Mouse (Mus musculus): ENCODE measurements around the gene Mtr. TPM values are rescaled to one million over a fixed set of nuclear protein-coding genes. Genes with fewer than 3 reads are reported as not detected.

The Mtr gene
- polyA plus RNA-seq, 1 experiment from 2014 or later, result 7.6 TPM

GRCm38 (mm10) chr13:12214922-12215321 lies 43.0 kb downstream of the Mtr start:
- Histone ChIP-seq H3K9ac (ENCODE audit: low read depth, low read length) (no peak overlapping the region), H3K4me2 (ENCODE audit: low read depth, low read length) (no peak overlapping the region), H3K36me3 (ENCODE audit: control insufficient read depth, insufficient read depth) (peaks cover 8% of the 10 kb centered on the region), H3K4me1 (ENCODE audit: control insufficient read depth, low read depth, low read length) (no peaks in the 10 kb centered on the region), H3K4me3 (ENCODE audit: low read depth, low read length) (no peak overlapping the region), H3K9me3 (replicated peaks; ENCODE audit: control insufficient read depth, low read length) (no peaks in the 10 kb centered on the region), H3K27ac (ENCODE audit: low read length) (no peak overlapping the region), H3K27me3 (ENCODE audit: control insufficient read depth, insufficient read depth, low read depth, low read length) (no peaks in the 10 kb centered on the region)
- 81% methylated on average over 5 of the region's 5 CpGs for WGBS (ENCODE audit: insufficient replicate concordance)
- ATAC-seq (ENCODE audit: low read depth), result no peak

GRCm38 (mm10) chr13:12211058-12211457 lies 46.9 kb downstream of the Mtr start:
- no peak overlapping the region for H3K27ac ChIP-seq (ENCODE audit: low read length)
- H3K4me1 ChIP-seq (ENCODE audit: control insufficient read depth, low read depth, low read length), result no peaks in the 10 kb centered on the region
- H3K36me3 ChIP-seq (ENCODE audit: control insufficient read depth, insufficient read depth), result peaks cover 13% of the 10 kb centered on the region
- 62% methylated on average over 2 of the region's 2 CpGs for WGBS (ENCODE audit: insufficient replicate concordance)
- no peak overlapping the region for H3K4me3 ChIP-seq (ENCODE audit: low read depth, low read length)
- ATAC-seq (ENCODE audit: low read depth), result no peak
- no peak overlapping the region for H3K4me2 ChIP-seq (ENCODE audit: low read depth, low read length)
- no peaks in the 10 kb centered on the region for H3K27me3 ChIP-seq (ENCODE audit: control insufficient read depth, insufficient read depth, low read depth, low read length)
- no peaks in the 10 kb centered on the region for H3K9me3 ChIP-seq (replicated peaks; ENCODE audit: control insufficient read depth, low read length)
- no peak overlapping the region for H3K9ac ChIP-seq (ENCODE audit: low read depth, low read length)

GRCm38 (mm10) chr13:12210023-12210762 lies 47.7 kb downstream of the Mtr start:
- Histone ChIP-seq H3K27ac (ENCODE audit: low read length) (no peak overlapping the region), H3K4me1 (ENCODE audit: control insufficient read depth, low read depth, low read length) (no peaks in the 10 kb centered on the region), H3K4me3 (ENCODE audit: low read depth, low read length) (no peak overlapping the region), H3K9me3 (replicated peaks; ENCODE audit: control insufficient read depth, low read length) (no peaks in the 10 kb centered on the region), H3K4me2 (ENCODE audit: low read depth, low read length) (no peak overlapping the region), H3K36me3 (ENCODE audit: control insufficient read depth, insufficient read depth) (peaks cover 11% of the 10 kb centered on the region), H3K9ac (ENCODE audit: low read depth, low read length) (no peak overlapping the region), H3K27me3 (ENCODE audit: control insufficient read depth, insufficient read depth, low read depth, low read length) (no peaks in the 10 kb centered on the region)
- 65% methylated on average over 10 of the region's 10 CpGs for WGBS (ENCODE audit: insufficient replicate concordance)
- peak; percentile 32; the same call in 1 of the 2 replicates for ATAC-seq (ENCODE audit: low read depth)

- H3K27ac ChIP-seq (ENCODE audit: low read length), result no peak overlapping the region
- no peak overlapping the region for H3K4me2 ChIP-seq (ENCODE audit: low read depth, low read length)
- 72% methylated on average over 5 of the region's 5 CpGs for WGBS (ENCODE audit: insufficient replicate concordance)
- no peak overlapping the region for H3K9ac ChIP-seq (ENCODE audit: low read depth, low read length)
- H3K27me3 ChIP-seq (ENCODE audit: control insufficient read depth, insufficient read depth, low read depth, low read length), result no peaks in the 10 kb centered on the region
- peaks cover 12% of the 10 kb centered on the region for H3K36me3 ChIP-seq (ENCODE audit: control insufficient read depth, insufficient read depth)
- no peak for ATAC-seq (ENCODE audit: low read depth)
- H3K4me3 ChIP-seq (ENCODE audit: low read depth, low read length), result no peak overlapping the region
- H3K4me1 ChIP-seq (ENCODE audit: control insufficient read depth, low read depth, low read length), result no peaks in the 10 kb centered on the region
- H3K9me3 ChIP-seq (replicated peaks; ENCODE audit: control insufficient read depth, low read length), result no peaks in the 10 kb centered on the region
Observed at GRCm38 (mm10) chr13:12200372-12200771, 57.5 kb downstream of the Mtr start.

- ATAC-seq (ENCODE audit: low read depth), result no peak
- Histone ChIP-seq H3K27me3 (ENCODE audit: control insufficient read depth, insufficient read depth, low read depth, low read length) (no peaks in the 10 kb centered on the region), H3K27ac (ENCODE audit: low read length) (no peak overlapping the region), H3K4me1 (ENCODE audit: control insufficient read depth, low read depth, low read length) (no peaks in the 10 kb centered on the region), H3K9ac (ENCODE audit: low read depth, low read length) (no peak overlapping the region), H3K4me3 (ENCODE audit: low read depth, low read length) (no peak overlapping the region), H3K9me3 (replicated peaks; ENCODE audit: control insufficient read depth, low read length) (no peaks in the 10 kb centered on the region), H3K4me2 (ENCODE audit: low read depth, low read length) (no peak overlapping the region), H3K36me3 (ENCODE audit: control insufficient read depth, insufficient read depth) (peaks cover 15% of the 10 kb centered on the region)
- WGBS (ENCODE audit: insufficient replicate concordance), result 73% methylated on average over 2 of the region's 2 CpGs
Observed at GRCm38 (mm10) chr13:12198486-12198885, 59.4 kb downstream of the Mtr start.

GRCm38 (mm10) chr13:12196861-12197260 lies 61.1 kb downstream of the Mtr start:
- Histone ChIP-seq H3K27me3 (ENCODE audit: control insufficient read depth, insufficient read depth, low read depth, low read length) (no peaks in the 10 kb centered on the region), H3K36me3 (ENCODE audit: control insufficient read depth, insufficient read depth) (peaks cover 15% of the 10 kb centered on the region), H3K9ac (ENCODE audit: low read depth, low read length) (no peak overlapping the region), H3K4me3 (ENCODE audit: low read depth, low read length) (no peak overlapping the region), H3K27ac (ENCODE audit: low read length) (no peak overlapping the region), H3K4me2 (ENCODE audit: low read depth, low read length) (no peak overlapping the region), H3K4me1 (ENCODE audit: control insufficient read depth, low read depth, low read length) (no peaks in the 10 kb centered on the region), H3K9me3 (replicated peaks; ENCODE audit: control insufficient read depth, low read length) (no peaks in the 10 kb centered on the region)
- ATAC-seq (ENCODE audit: low read depth), result no peak
- 73% methylated on average over 4 of the region's 4 CpGs for WGBS (ENCODE audit: insufficient replicate concordance)

- no peaks in the 10 kb centered on the region for H3K27me3 ChIP-seq (ENCODE audit: control insufficient read depth, insufficient read depth, low read depth, low read length)
- H3K4me1 ChIP-seq (ENCODE audit: control insufficient read depth, low read depth, low read length), result no peaks in the 10 kb centered on the region
- no peak for ATAC-seq (ENCODE audit: low read depth)
- peaks cover 15% of the 10 kb centered on the region for H3K36me3 ChIP-seq (ENCODE audit: control insufficient read depth, insufficient read depth)
- H3K4me2 ChIP-seq (ENCODE audit: low read depth, low read length), result no peak overlapping the region
- WGBS (ENCODE audit: insufficient replicate concordance), result 84% methylated on average over 3 of the region's 3 CpGs
- no peak overlapping the region for H3K9ac ChIP-seq (ENCODE audit: low read depth, low read length)
- no peaks in the 10 kb centered on the region for H3K9me3 ChIP-seq (replicated peaks; ENCODE audit: control insufficient read depth, low read length)
- H3K4me3 ChIP-seq (ENCODE audit: low read depth, low read length), result no peak overlapping the region
- no peak overlapping the region for H3K27ac ChIP-seq (ENCODE audit: low read length)
Observed at GRCm38 (mm10) chr13:12196012-12196411, 61.9 kb downstream of the Mtr start.

GRCm38 (mm10) chr13:12194942-12195662 lies 62.8 kb downstream of the Mtr start:
- Histone ChIP-seq H3K4me1 (ENCODE audit: control insufficient read depth, low read depth, low read length) (no peaks in the 10 kb centered on the region), H3K9ac (ENCODE audit: low read depth, low read length) (no peak overlapping the region), H3K4me2 (ENCODE audit: low read depth, low read length) (no peak overlapping the region), H3K4me3 (ENCODE audit: low read depth, low read length) (no peak overlapping the region), H3K9me3 (replicated peaks; ENCODE audit: control insufficient read depth, low read length) (no peaks in the 10 kb centered on the region), H3K36me3 (ENCODE audit: control insufficient read depth, insufficient read depth) (peaks cover 12% of the 10 kb centered on the region), H3K27me3 (ENCODE audit: control insufficient read depth, insufficient read depth, low read depth, low read length) (no peaks in the 10 kb centered on the region), H3K27ac (ENCODE audit: low read length) (no peak overlapping the region)
- 76% methylated on average over 12 of the region's 12 CpGs for WGBS (ENCODE audit: insufficient replicate concordance)
- no peak for ATAC-seq (ENCODE audit: low read depth)

- Histone ChIP-seq H3K36me3 (ENCODE audit: control insufficient read depth, insufficient read depth) (peaks cover 8% of the 10 kb centered on the region), H3K9me3 (replicated peaks; ENCODE audit: control insufficient read depth, low read length) (no peaks in the 10 kb centered on the region), H3K4me3 (ENCODE audit: low read depth, low read length) (no peak overlapping the region), H3K27me3 (ENCODE audit: control insufficient read depth, insufficient read depth, low read depth, low read length) (no peaks in the 10 kb centered on the region), H3K27ac (ENCODE audit: low read length) (no peak overlapping the region), H3K4me2 (ENCODE audit: low read depth, low read length) (no peak overlapping the region), H3K9ac (ENCODE audit: low read depth, low read length) (no peak overlapping the region), H3K4me1 (ENCODE audit: control insufficient read depth, low read depth, low read length) (no peaks in the 10 kb centered on the region)
- ATAC-seq (ENCODE audit: low read depth), result no peak
- WGBS (ENCODE audit: insufficient replicate concordance), result 89% methylated on average over 11 of the region's 11 CpGs
Observed at GRCm38 (mm10) chr13:12189219-12189618, 68.7 kb downstream of the Mtr start.
